Mouse (Mus musculus) embryonic facial prominence, embryonic 14.5 days (tissue): Measurements from ENCODE around the gene Cyp17a1. TPM values are rescaled to one million over a fixed set of nuclear protein-coding genes. Genes with fewer than 3 reads are reported as not detected.

Source experiments
- ATAC-seq: fragments of 200-750 bp; cut with Nextera tagmentation; 2 replicates; pipeline ENCODE4 v1.8.0; 2017; ENCODE audit warnings: low read depth, moderate number of reproducible peaks, moderate TSS enrichment
- DNase-seq: peaks from one replicate; pipeline ENCODE4 v3.0.0-alpha.2; 2015; ENCODE audit warnings: low spot score
- H3K27ac ChIP-seq: fragments of 300-500 bp; sonication (generic); replicated peaks from 2 replicates; pipeline ENCODE4 v1.5.1; 2014; ENCODE audit warnings: low read depth, mild to moderate bottlenecking, low read length, moderate library complexity
- H3K27me3 ChIP-seq: fragments of 300-500 bp; sonication (generic); replicated peaks from 2 replicates; pipeline ENCODE4 v1.6.1; 2014; ENCODE audit warnings: low read length; ENCODE audit not compliant: control insufficient read depth, insufficient read depth
- H3K36me3 ChIP-seq: fragments of 300-500 bp; sonication (generic); 2 replicates; pipeline ENCODE4 v1.6.1; 2014; ENCODE audit warnings: low read length, mixed read lengths; ENCODE audit not compliant: control insufficient read depth, insufficient read depth
- H3K4me1 ChIP-seq: fragments of 300-500 bp; sonication (generic); 2 replicates; pipeline ENCODE4 v1.6.1; 2014; ENCODE audit warnings: antibody characterized with exemption, low read length; ENCODE audit not compliant: control insufficient read depth, insufficient read depth
- H3K4me2 ChIP-seq: fragments of 300-500 bp; sonication (generic); 2 replicates; pipeline ENCODE4 v1.6.1; 2014; ENCODE audit warnings: low read depth, mild to moderate bottlenecking, low read length, moderate library complexity, mixed read lengths
- H3K4me3 ChIP-seq: fragments of 300-500 bp; sonication (generic); 2 replicates; pipeline ENCODE4 v1.5.1; 2014; ENCODE audit warnings: low read depth, mild to moderate bottlenecking, low read length
- H3K9ac ChIP-seq: fragments of 300-500 bp; sonication (generic); 2 replicates; pipeline ENCODE4 v1.6.1; 2014; ENCODE audit warnings: low read depth, mild to moderate bottlenecking, low read length, moderate library complexity, mixed read lengths
- H3K9me3 ChIP-seq: fragments of 300-500 bp; sonication (generic); 2 replicates; pipeline ENCODE4 v1.6.1; 2016; ENCODE audit warnings: low read length; ENCODE audit not compliant: control insufficient read depth
- WGBS: fragments of 180-500 bp; shearing (Covaris S2); extraction: QIAGEN DNeasy Blood & Tissue Kit; methylation state at CpG from one replicate; pipeline ENCODE4 v1.1.7; 2014; 5-methylcytosine and 5-hydroxymethylcytosine counted together
- polyA plus RNA-seq: library from polyadenylated mRNA; unstranded; fragments of >200 nt; fragmentation: Nextera tagmentation; extraction: Ambion mirVana; gene quantifications from 2 replicates; pipeline ENCODE4 v1.2.1, GENCODE M21; 2014

Gene Cyp17a1
- polyA plus RNA-seq, 1 experiment from 2014 or later = 0.33 TPM

GRCm38 (mm10) chr19:46621236-46622183, 51.5 kb downstream of the Cyp17a1 start:
- H3K27me3 ChIP-seq = no peaks in the 10 kb centered on the region
- DNase-seq (no peak), ATAC-seq (no peak)
- H3K36me3 ChIP-seq = peaks cover 14% of the 10 kb centered on the region
- H3K9me3 ChIP-seq = no peaks in the 10 kb centered on the region
- peak overlapping the region; percentile 89 for H3K27ac ChIP-seq
- H3K4me2 ChIP-seq = no peak overlapping the region
- no peak overlapping the region for H3K4me3 ChIP-seq
- peaks cover 73% of the 10 kb centered on the region for H3K4me1 ChIP-seq
- no peak overlapping the region for H3K9ac ChIP-seq
- WGBS = 66% methylated on average over 19 of the region's 19 CpGs

GRCm38 (mm10) chr19:46620016-46620808, 52.8 kb downstream of the Cyp17a1 start:
- H3K9ac ChIP-seq = 0 out of 2 replicates have a peak overlapping the region, but pooled peaks have one; percentile 25
- ATAC-seq = peak; percentile 41
- WGBS = 44% methylated on average over 14 of the region's 14 CpGs
- H3K36me3 ChIP-seq = peaks cover 11% of the 10 kb centered on the region
- H3K4me3 ChIP-seq = no peak overlapping the region
- H3K27me3 ChIP-seq = no peaks in the 10 kb centered on the region
- peaks cover 72% of the 10 kb centered on the region for H3K4me1 ChIP-seq
- 0 out of 2 replicates have a peak overlapping the region, but pooled peaks have one; percentile 1 for H3K4me2 ChIP-seq
- H3K9me3 ChIP-seq = no peaks in the 10 kb centered on the region
- peak; percentile 78 for DNase-seq
- peak overlapping the region; percentile 25 for H3K27ac ChIP-seq

GRCm38 (mm10) chr19:46619518-46619917, 53.5 kb downstream of the Cyp17a1 start:
- 92% methylated on average over 6 of the region's 6 CpGs for WGBS
- Histone ChIP-seq H3K9ac (no peak overlapping the region), H3K9me3 (no peaks in the 10 kb centered on the region), H3K27me3 (no peaks in the 10 kb centered on the region), H3K4me2 (no peak overlapping the region), H3K4me3 (no peak overlapping the region), H3K4me1 (peaks cover 66% of the 10 kb centered on the region), H3K27ac (peak overlapping the region; percentile 8), H3K36me3 (0 out of 2 replicates have a peak, but pooled peaks cover 4% of the 10 kb centered on the region)
- no peak for DNase-seq
- ATAC-seq = no peak

- no peaks in the 10 kb centered on the region for H3K27me3 ChIP-seq
- peaks cover 7% of the 10 kb centered on the region; the same call in 1 of the 2 replicates for H3K36me3 ChIP-seq
- no peak overlapping the region; the same call in 1 of the 2 replicates for H3K9ac ChIP-seq
- no peak overlapping the region for H3K4me3 ChIP-seq
- peak overlapping the region; percentile 41; the same call in 1 of the 2 replicates for H3K27ac ChIP-seq
- WGBS = 47% methylated on average over 19 of the region's 19 CpGs
- DNase-seq (peak; percentile 65), ATAC-seq (no peak)
- no peak overlapping the region for H3K4me2 ChIP-seq
- H3K4me1 ChIP-seq = peaks cover 62% of the 10 kb centered on the region
- no peaks in the 10 kb centered on the region for H3K9me3 ChIP-seq
These were observed 54.0 kb downstream of the Cyp17a1 start for GRCm38 (mm10) chr19:46619001-46619400.

- H3K4me3 ChIP-seq = no peak overlapping the region
- no peak for DNase-seq
- H3K36me3 ChIP-seq = peaks cover 14% of the 10 kb centered on the region
- H3K4me2 ChIP-seq = no peak overlapping the region
- no peaks in the 10 kb centered on the region for H3K9me3 ChIP-seq
- WGBS = 62% methylated on average over 9 of the region's 9 CpGs
- H3K4me1 ChIP-seq = peaks cover 55% of the 10 kb centered on the region
- no peak overlapping the region for H3K27ac ChIP-seq
- ATAC-seq = no peak
- no peaks in the 10 kb centered on the region for H3K27me3 ChIP-seq
- H3K9ac ChIP-seq = no peak overlapping the region
These were observed 54.6 kb downstream of the Cyp17a1 start for GRCm38 (mm10) chr19:46618322-46618721.

- Histone ChIP-seq H3K4me3 (no peak overlapping the region), H3K4me1 (peaks cover 46% of the 10 kb centered on the region), H3K9me3 (no peaks in the 10 kb centered on the region), H3K36me3 (peaks cover 24% of the 10 kb centered on the region), H3K27me3 (no peaks in the 10 kb centered on the region), H3K9ac (no peak overlapping the region), H3K4me2 (no peak overlapping the region), H3K27ac (no peak overlapping the region)
- WGBS = 87% methylated on average over 8 of the region's 8 CpGs
- no peak for DNase-seq
- ATAC-seq = no peak
These were observed 55.6 kb downstream of the Cyp17a1 start for GRCm38 (mm10) chr19:46617361-46617760.

Other genes starting within 250 kb of the Cyp17a1 start
- gene Trim8, start 171.5 kb downstream of the Cyp17a1 start, polyA plus RNA-seq = 21.5 and 27.1 TPM in 2 replicates
- gene Arl3, start 100.0 kb downstream of the Cyp17a1 start, polyA plus RNA-seq = 83.7 and 94.0 TPM in 2 replicates
- 16.7 and 19.7 TPM in 2 replicates for gene Sfxn2, start 99.8 kb downstream of the Cyp17a1 start, polyA plus RNA-seq
- 37.7 and 42.6 TPM in 2 replicates for gene Wbp1l, start 74.1 kb downstream of the Cyp17a1 start, polyA plus RNA-seq
- gene Borcs7, start 16.7 kb upstream of the Cyp17a1 start, polyA plus RNA-seq = 13.9 and 14.3 TPM in 2 replicates
- 19.4 and 24.1 TPM in 2 replicates for gene As3mt, start 34.3 kb upstream of the Cyp17a1 start, polyA plus RNA-seq
- gene Cnnm2, start 88.4 kb upstream of the Cyp17a1 start, polyA plus RNA-seq = 4.2 and 5.1 TPM in 2 replicates